Mouse (Mus musculus) left cerebral cortex, adult 9 months (tissue): Measurements from ENCODE around the gene Rbm8a.
"Not testable (repeated sequence)": the region's sequence is repeated elsewhere in the genome, so short reads cannot be mapped to it uniquely, and the experiment has no call there.

Experiments used
- DNase-seq, 2 experiments: peaks; one replicate each; pipeline ENCODE4 v3.0.0; 2022; ENCODE audit warnings: low spot score in 2 of 2

The Rbm8a gene

GRCm38 (mm10) chr3:96603311-96603710 lies 26.4 kb upstream of the Rbm8a start:
- no peak for DNase-seq

- not testable (repeated sequence) for DNase-seq
These were observed 23.7 kb upstream of the Rbm8a start for GRCm38 (mm10) chr3:96606007-96606406.

GRCm38 (mm10) chr3:96606618-96607017 lies 23.1 kb upstream of the Rbm8a start:
- no peak for DNase-seq

GRCm38 (mm10) chr3:96617941-96618340 lies 11.8 kb upstream of the Rbm8a start:
- no peak for DNase-seq

GRCm38 (mm10) chr3:96623201-96623600 lies 6.5 kb upstream of the Rbm8a start:
- DNase-seq: no peak

GRCm38 (mm10) chr3:96632058-96632457 lies 2.3 kb downstream of the Rbm8a start:
- no peak for DNase-seq

- no peak for DNase-seq
These were observed 4.3 kb downstream of the Rbm8a start for GRCm38 (mm10) chr3:96634015-96634414.

GRCm38 (mm10) chr3:96634928-96635879 lies 5.5 kb downstream of the Rbm8a start, which contains the start of the genes Pex11b and Gm42957:
Gene Pex11b (plus strand): TSS chr3:96635376.
Gene Gm42957 (plus strand): TSS chr3:96635474.
- DNase-seq: peak; percentile 71 to 87

- no peak for DNase-seq
These were observed 6.2 kb downstream of the Rbm8a start for GRCm38 (mm10) chr3:96635906-96636305.

- no peak for DNase-seq
These were observed 6.7 kb downstream of the Rbm8a start for GRCm38 (mm10) chr3:96636448-96636847.

- DNase-seq: peak in 1 of 2 experiments; percentile 66
These were observed 9.5 kb downstream of the Rbm8a start for GRCm38 (mm10) chr3:96639219-96639618.

GRCm38 (mm10) chr3:96645018-96645649 lies 15.4 kb downstream of the Rbm8a start, which contains the start of gene Itga10:
Gene Itga10 (plus strand): TSS chr3:96645584.
- DNase-seq: no peak

GRCm38 (mm10) chr3:96647365-96647764 lies 17.6 kb downstream of the Rbm8a start:
- no peak for DNase-seq

GRCm38 (mm10) chr3:96660901-96661300 lies 31.2 kb downstream of the Rbm8a start:
- no peak for DNase-seq

- no peak for DNase-seq
These were observed 33.1 kb downstream of the Rbm8a start for GRCm38 (mm10) chr3:96662731-96663316.

GRCm38 (mm10) chr3:96663432-96664239 lies 33.9 kb downstream of the Rbm8a start:
- peak; percentile 59 to 93 for DNase-seq

- DNase-seq: not testable (repeated sequence)
These were observed 36.1 kb downstream of the Rbm8a start for GRCm38 (mm10) chr3:96665732-96666363.

- DNase-seq: no peak
These were observed 37.2 kb downstream of the Rbm8a start for GRCm38 (mm10) chr3:96666916-96667315.

- DNase-seq: no peak
These were observed 37.6 kb downstream of the Rbm8a start for GRCm38 (mm10) chr3:96667316-96667715.

- no peak for DNase-seq
These were observed 38.8 kb downstream of the Rbm8a start for GRCm38 (mm10) chr3:96668424-96669067.
